Mouse (Mus musculus): ENCODE data around the gene Camk1g.

DNA sequence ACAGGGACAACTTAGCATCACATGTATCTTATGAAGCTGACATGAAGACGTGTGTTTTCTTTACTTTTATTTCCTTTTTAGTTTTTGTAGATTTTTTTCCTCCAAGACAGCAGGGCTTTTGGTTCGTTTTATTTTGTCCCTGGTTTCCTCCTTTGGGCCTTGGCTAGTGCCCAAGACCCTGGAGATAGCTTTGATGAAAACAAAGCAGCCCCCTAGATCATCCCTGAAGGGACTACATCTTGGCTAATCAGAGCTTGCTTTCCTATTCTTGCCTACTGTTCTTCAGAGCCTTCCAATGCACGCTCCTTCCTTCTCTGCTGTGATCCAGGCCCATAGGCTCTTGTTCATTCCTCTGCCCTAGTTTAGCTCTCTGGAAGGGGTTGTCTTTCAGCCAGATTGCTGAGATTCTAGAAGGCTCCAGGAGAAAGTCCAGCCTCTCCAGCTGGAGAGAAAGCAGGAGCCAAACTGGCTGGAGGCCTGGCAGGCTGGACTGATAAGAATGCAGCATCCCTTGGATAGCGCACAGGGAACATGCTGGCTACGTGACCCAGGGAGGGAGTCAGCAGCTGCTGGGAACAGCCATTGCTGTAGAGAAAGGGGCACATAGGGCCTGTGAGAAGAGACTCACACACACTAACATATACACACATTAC lies 54.3 kb downstream of the Camk1g start:
- TF ChIP-seq EP300 (IDR thresholded peaks at IDR 0.05; ENCODE audit: low read length), result no peak
- no peak for TF ChIP-seq POLR2A (IDR thresholded peaks at IDR 0.05; ENCODE audit: low read depth, low read length)
- TF ChIP-seq POLR2AphosphoS2 (IDR thresholded peaks at IDR 0.05; ENCODE audit: low read depth, low read length), result no peak
- TF ChIP-seq BHLHE40 (IDR thresholded peaks at IDR 0.05; ENCODE audit: low read depth, low read length), result no peak
- no peak for TF ChIP-seq GABPA (IDR thresholded peaks at IDR 0.05; ENCODE audit: insufficient replicate concordance, low read depth, low read length)
- no peak for TF ChIP-seq CTCF (conservative IDR thresholded peaks at IDR 0.05 in 1 of 2, IDR thresholded peaks at IDR 0.05 in 1 of 2; ENCODE audit: low read depth in 2 of 2, low read length in 2 of 2)
- no peak for TF ChIP-seq USF2 (conservative IDR thresholded peaks at IDR 0.05; ENCODE audit: low read depth, low read length)
- TF ChIP-seq UBTF (IDR thresholded peaks at IDR 0.05; ENCODE audit: low read depth, low read length), result no peak
- no peak for TF ChIP-seq MYC (IDR thresholded peaks at IDR 0.05; ENCODE audit: low read depth, low read length)
- TF ChIP-seq ZMIZ1 (IDR thresholded peaks at IDR 0.05; ENCODE audit: low read depth, low read length), result no peak
- TF ChIP-seq ZKSCAN1 (IDR thresholded peaks at IDR 0.05; ENCODE audit: borderline replicate concordance, low read depth, low read length), result no peak
